Mouse (Mus musculus): ENCODE measurements at regions not wholly inside any gene's neighbourhood (a gene's known extent, or its start where the extent isn't known, plus 50 kb on each side); places are given as distances from the start of the nearest gene placed in this dataset.

- TF ChIP-seq CTCF (IDR thresholded peaks at IDR 0.05; ENCODE audit: extremely low read depth, insufficient read depth, low read length) (no peak), POLR2A (IDR thresholded peaks at IDR 0.05; ENCODE audit: extremely low read depth, insufficient read depth, low read length) (no peak)
- no peak overlapping the region for H3K4me3 ChIP-seq (ENCODE audit: insufficient read depth, low read length)
- no peak overlapping the region for H3K27ac ChIP-seq (ENCODE audit: insufficient read depth, low read length)
- no peaks in the 10 kb centered on the region for H3K4me1 ChIP-seq (ENCODE audit: control insufficient read depth, insufficient read depth, low read length)
Measured at GRCm38 (mm10) chr12:79865179-79865552, 247.6 kb downstream of the Zfp36l1 start.

DNA sequence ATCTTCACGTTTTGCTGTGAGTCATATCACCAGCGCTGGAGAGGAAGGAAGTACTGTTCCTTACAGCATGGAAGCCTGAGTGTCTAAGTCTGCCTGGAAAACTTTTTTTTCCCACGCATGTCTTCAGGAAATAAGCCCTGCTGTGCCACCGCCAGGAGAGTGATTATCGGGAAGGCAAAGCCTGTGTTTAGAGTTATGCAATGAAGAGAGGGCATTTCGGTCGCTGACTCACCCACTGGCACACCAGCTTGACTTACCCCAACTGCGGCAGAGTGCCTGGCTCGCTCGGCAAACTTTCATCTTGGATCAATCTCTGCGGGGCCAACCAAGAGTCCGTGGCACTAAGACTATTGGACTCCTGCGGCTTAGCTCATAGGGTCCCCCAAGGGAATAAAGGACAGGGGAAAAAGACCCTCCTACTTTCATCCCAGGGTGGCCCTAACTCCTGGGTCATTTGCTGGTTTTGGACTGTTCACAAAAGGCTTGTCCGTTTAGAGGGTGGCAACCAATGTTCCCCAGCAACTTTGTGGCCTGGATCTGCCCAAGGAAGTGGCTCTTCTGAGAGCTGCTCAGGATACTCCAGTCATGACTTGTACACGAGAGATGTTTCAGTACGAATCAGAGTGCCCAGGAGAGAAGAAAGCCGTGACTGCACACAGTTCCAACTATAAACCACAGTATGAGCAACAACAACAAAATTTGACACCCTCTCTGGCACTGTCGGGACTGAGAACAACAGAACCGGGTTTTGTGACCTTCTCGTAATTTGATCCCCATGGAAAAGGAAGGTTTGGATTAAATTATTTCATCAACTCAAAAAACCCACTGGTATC, 248.3 kb downstream of the Zfp36l1 start:
- Histone ChIP-seq H3K4me1 (ENCODE audit: control insufficient read depth, insufficient read depth, low read length) (no peaks in the 10 kb centered on the region), H3K27ac (ENCODE audit: insufficient read depth, low read length) (no peak overlapping the region), H3K4me3 (ENCODE audit: insufficient read depth, low read length) (no peak overlapping the region)
- no peak for TF ChIP-seq POLR2A (IDR thresholded peaks at IDR 0.05; ENCODE audit: extremely low read depth, insufficient read depth, low read length)
- TF ChIP-seq CTCF (IDR thresholded peaks at IDR 0.05; ENCODE audit: extremely low read depth, insufficient read depth, low read length), result no peak
